Mouse (Mus musculus) olfactory bulb, adult 2 months (tissue): ENCODE data around the gene Ptpn6.

Source experiments
- CTCF ChIP-seq: fragments of 200-500 bp; IDR thresholded peaks from 2 replicates; pipeline ENCODE4 v1.5.1; 2012; ENCODE audit warnings: low read depth, mild to moderate bottlenecking, low read length, moderate library complexity; ENCODE audit not compliant: insufficient read depth
- POLR2A ChIP-seq: fragments of 200-500 bp; IDR thresholded peaks from 2 replicates; pipeline ENCODE4 v1.6.1; 2012; ENCODE audit warnings: mild to moderate bottlenecking, low read depth, low read length, moderate library complexity; ENCODE audit not compliant: insufficient read depth

- TF ChIP-seq CTCF (no peak), POLR2A (no peak)
Observed at GRCm38 (mm10) chr6:124731038-124731437, 7.5 kb downstream of the Ptpn6 start.
